Mouse (Mus musculus): ENCODE data around the gene Gjb3. TPM values are rescaled to one million over a fixed set of nuclear protein-coding genes. Genes with fewer than 3 reads are reported as not detected.

The Gjb3 gene
- polyA plus RNA-seq, 1 experiment, result 0.18 TPM

GRCm38 (mm10) chr4:127368379-127368973 lies 37.8 kb upstream of the Gjb3 start:
- H3K4me3 ChIP-seq (replicated peaks; ENCODE audit: insufficient read depth, low read depth, low read length), result peak overlapping the region; percentile 11
- H3K27ac ChIP-seq (ENCODE audit: insufficient read depth, low read length), result no peak overlapping the region
- H3K4me1 ChIP-seq (ENCODE audit: control insufficient read depth, insufficient read depth, low read length), result no peaks in the 10 kb centered on the region
- WGBS, result 16% methylated on average over 13 of the region's 13 CpGs
- peak; percentile 63 to 82 for DNase-seq
- TF ChIP-seq POLR2A (IDR thresholded peaks at IDR 0.05; ENCODE audit: borderline replicate concordance, insufficient read depth, low read length) (no peak), CTCF (IDR thresholded peaks at IDR 0.05; ENCODE audit: borderline replicate concordance, insufficient read depth, low read depth, low read length) (peak; percentile 100)
- H3K27me3 ChIP-seq (ENCODE audit: control insufficient read depth, insufficient read depth, low read length), result no peaks in the 10 kb centered on the region

DNA sequence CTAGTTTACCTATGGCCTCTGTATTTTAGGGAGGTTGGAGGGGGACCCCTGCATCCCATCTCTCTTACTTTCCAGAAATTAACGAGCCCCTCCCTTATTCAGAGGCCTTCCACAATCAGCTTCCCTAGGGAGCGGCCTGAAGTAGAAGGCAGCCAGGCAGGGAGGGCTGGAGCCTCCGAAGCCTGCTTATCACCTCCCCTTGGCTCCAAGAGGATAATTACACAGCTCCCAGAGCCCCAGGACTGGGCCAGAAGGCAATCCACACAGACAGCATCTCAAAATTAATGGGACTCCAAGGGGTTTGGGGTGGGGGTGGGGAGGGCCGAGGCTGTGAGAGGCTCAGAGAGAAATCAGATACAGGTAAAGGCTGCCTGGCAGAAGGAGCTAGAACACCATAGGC lies 35.2 kb upstream of the Gjb3 start:
- Histone ChIP-seq H3K4me3 (replicated peaks; ENCODE audit: insufficient read depth, low read depth, low read length) (no peak overlapping the region), H3K4me1 (ENCODE audit: control insufficient read depth, insufficient read depth, low read length) (no peaks in the 10 kb centered on the region), H3K27me3 (ENCODE audit: control insufficient read depth, insufficient read depth, low read length) (no peaks in the 10 kb centered on the region), H3K27ac (ENCODE audit: insufficient read depth, low read length) (no peak overlapping the region)
- TF ChIP-seq CTCF (IDR thresholded peaks at IDR 0.05; ENCODE audit: borderline replicate concordance, insufficient read depth, low read depth, low read length), result no peak
- no peak for TF ChIP-seq POLR2A (IDR thresholded peaks at IDR 0.05; ENCODE audit: borderline replicate concordance, insufficient read depth, low read length)
- 60% methylated on average over 4 of the region's 4 CpGs for WGBS
- no peak for DNase-seq

GRCm38 (mm10) chr4:127365433-127365832 lies 34.8 kb upstream of the Gjb3 start:
- Histone ChIP-seq H3K27me3 (ENCODE audit: control insufficient read depth, insufficient read depth, low read length) (no peaks in the 10 kb centered on the region), H3K27ac (ENCODE audit: insufficient read depth, low read length) (no peak overlapping the region), H3K4me3 (replicated peaks; ENCODE audit: insufficient read depth, low read depth, low read length) (no peak overlapping the region), H3K4me1 (ENCODE audit: control insufficient read depth, insufficient read depth, low read length) (no peaks in the 10 kb centered on the region)
- no peak for TF ChIP-seq POLR2A (IDR thresholded peaks at IDR 0.05; ENCODE audit: borderline replicate concordance, insufficient read depth, low read length)
- TF ChIP-seq CTCF (IDR thresholded peaks at IDR 0.05; ENCODE audit: borderline replicate concordance, insufficient read depth, low read depth, low read length), result no peak
- WGBS, result 66% methylated on average over 5 of the region's 5 CpGs
- no peak for DNase-seq

- WGBS, result 60% methylated on average over 6 of the region's 6 CpGs
Measured at GRCm38 (mm10) chr4:127364431-127364830, 33.8 kb upstream of the Gjb3 start.

GRCm38 (mm10) chr4:127363331-127363730 lies 32.7 kb upstream of the Gjb3 start:
- WGBS, result 63% methylated on average over 4 of the region's 4 CpGs

More at GRCm38 (mm10) chr4:127364431-127364830, 33.8 kb upstream of the Gjb3 start:
- Histone ChIP-seq H3K27me3 (ENCODE audit: control insufficient read depth, insufficient read depth, low read length) (no peaks in the 10 kb centered on the region), H3K4me1 (ENCODE audit: control insufficient read depth, insufficient read depth, low read length) (no peaks in the 10 kb centered on the region; the same call in 1 of the 2 replicates), H3K4me3 (replicated peaks; ENCODE audit: insufficient read depth, low read depth, low read length) (no peak overlapping the region), H3K27ac (ENCODE audit: insufficient read depth, low read length) (no peak overlapping the region)
- no peak for DNase-seq
- TF ChIP-seq CTCF (IDR thresholded peaks at IDR 0.05; ENCODE audit: borderline replicate concordance, insufficient read depth, low read depth, low read length) (no peak), POLR2A (IDR thresholded peaks at IDR 0.05; ENCODE audit: borderline replicate concordance, insufficient read depth, low read length) (no peak)

GRCm38 (mm10) chr4:127362520-127362919 lies 31.9 kb upstream of the Gjb3 start:
- 82% methylated on average over 3 of the region's 3 CpGs for WGBS

More at GRCm38 (mm10) chr4:127363331-127363730, 32.7 kb upstream of the Gjb3 start:
- Histone ChIP-seq H3K4me1 (ENCODE audit: control insufficient read depth, insufficient read depth, low read length) (no peaks in the 10 kb centered on the region; the same call in 1 of the 2 replicates), H3K27me3 (ENCODE audit: control insufficient read depth, insufficient read depth, low read length) (no peaks in the 10 kb centered on the region), H3K27ac (ENCODE audit: insufficient read depth, low read length) (no peak overlapping the region), H3K4me3 (replicated peaks; ENCODE audit: insufficient read depth, low read depth, low read length) (no peak overlapping the region)
- no peak for DNase-seq
- TF ChIP-seq POLR2A (IDR thresholded peaks at IDR 0.05; ENCODE audit: borderline replicate concordance, insufficient read depth, low read length), result no peak
- TF ChIP-seq CTCF (IDR thresholded peaks at IDR 0.05; ENCODE audit: borderline replicate concordance, insufficient read depth, low read depth, low read length), result peak; percentile 32; the same call in 1 of the 2 replicates

GRCm38 (mm10) chr4:127358018-127358417 lies 27.4 kb upstream of the Gjb3 start, which contains the start of gene Gjb5:
Gene Gjb5 (minus strand): TSS chr4:127358181.
- Histone ChIP-seq H3K4me3 (replicated peaks; ENCODE audit: insufficient read depth, low read depth, low read length) (no peak within 1 kb of the TSS), H3K27me3 (ENCODE audit: control insufficient read depth, insufficient read depth, low read length) (no peaks in the 10 kb centered on the region), H3K4me1 (ENCODE audit: control insufficient read depth, insufficient read depth, low read length) (no peaks in the 10 kb centered on the region; the same call in 1 of the 2 replicates), H3K27ac (ENCODE audit: insufficient read depth, low read length) (no peak within 1 kb of the TSS)
- TF ChIP-seq CTCF (IDR thresholded peaks at IDR 0.05; ENCODE audit: borderline replicate concordance, insufficient read depth, low read depth, low read length) (no peak), POLR2A (IDR thresholded peaks at IDR 0.05; ENCODE audit: borderline replicate concordance, insufficient read depth, low read length) (no peak)
- 37% methylated on average over 5 of the region's 5 CpGs for WGBS
- DNase-seq, result no peak

More at GRCm38 (mm10) chr4:127362520-127362919, 31.9 kb upstream of the Gjb3 start:
- Histone ChIP-seq H3K27me3 (ENCODE audit: control insufficient read depth, insufficient read depth, low read length) (no peaks in the 10 kb centered on the region), H3K4me3 (replicated peaks; ENCODE audit: insufficient read depth, low read depth, low read length) (no peak overlapping the region), H3K4me1 (ENCODE audit: control insufficient read depth, insufficient read depth, low read length) (no peaks in the 10 kb centered on the region; the same call in 1 of the 2 replicates), H3K27ac (ENCODE audit: insufficient read depth, low read length) (no peak overlapping the region)
- DNase-seq, result no peak
- no peak for TF ChIP-seq CTCF (IDR thresholded peaks at IDR 0.05; ENCODE audit: borderline replicate concordance, insufficient read depth, low read depth, low read length)

Data from cerebellum, adult 2 months (tissue).